Mouse (Mus musculus): ENCODE results near the gene Bloc1s1. TPM values are rescaled to one million over a fixed set of nuclear protein-coding genes. Genes with fewer than 3 reads are reported as not detected.

Bloc1s1 gene
- total RNA-seq, 2 experiments from 2014 or later, result 201 to 210 TPM

DNA sequence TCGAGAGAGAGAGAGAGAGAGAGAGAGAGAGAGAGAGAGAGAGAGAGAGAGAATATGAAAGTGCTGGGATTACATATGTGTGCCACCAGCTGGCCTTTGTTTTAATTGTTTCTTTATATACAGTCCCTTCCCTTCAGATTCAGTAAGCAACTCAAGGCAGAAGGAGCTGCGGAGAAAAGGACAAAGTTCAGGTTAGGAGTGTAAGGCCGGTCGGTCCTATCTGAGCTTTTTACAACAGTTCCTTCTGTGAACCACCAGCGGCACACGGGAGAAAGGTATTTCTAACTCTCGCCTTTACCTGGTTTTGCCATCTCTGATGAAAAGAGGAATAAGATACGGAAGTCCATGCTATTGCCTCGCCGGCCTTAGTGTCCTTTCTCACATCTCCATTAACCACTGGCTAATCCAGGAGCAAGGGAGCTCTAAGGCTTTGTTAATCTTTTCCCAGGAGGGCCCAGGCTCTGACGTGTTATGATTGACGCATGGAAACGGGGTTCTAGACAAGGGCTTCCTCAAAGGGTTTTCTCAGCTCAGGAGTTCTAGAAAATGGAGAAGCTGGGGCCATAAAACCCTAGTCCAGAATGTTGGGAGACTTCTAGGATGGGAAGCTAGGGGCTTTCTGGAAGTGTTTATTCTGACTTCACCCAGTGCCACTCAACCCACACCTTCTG lies 14.9 kb downstream of the Bloc1s1 start:
- DNase-seq, result no peak

DNA sequence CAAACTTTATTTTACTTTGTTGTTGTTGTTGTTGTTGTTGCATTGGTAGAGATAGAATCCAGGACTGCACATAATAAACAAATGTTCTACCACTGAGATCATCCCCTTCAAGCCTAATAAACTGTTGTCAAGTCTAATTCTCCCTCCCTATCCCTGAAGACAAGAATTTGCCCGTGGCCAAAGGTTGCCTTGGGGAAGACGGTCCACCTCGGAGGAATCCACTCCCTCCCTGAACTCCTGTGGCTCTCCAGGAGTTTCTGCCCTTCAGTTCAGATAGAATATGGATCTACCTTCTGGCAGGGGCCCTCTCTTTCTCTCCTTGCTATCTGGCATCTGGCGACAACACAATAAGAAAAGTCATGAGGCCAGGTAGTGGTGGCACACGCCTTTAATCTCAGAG lies 19.0 kb downstream of the Bloc1s1 start:
- no peak for DNase-seq

- no peak for DNase-seq
Measured at GRCm38 (mm10) chr10:128902409-128902988, 21.3 kb downstream of the Bloc1s1 start.

DNA sequence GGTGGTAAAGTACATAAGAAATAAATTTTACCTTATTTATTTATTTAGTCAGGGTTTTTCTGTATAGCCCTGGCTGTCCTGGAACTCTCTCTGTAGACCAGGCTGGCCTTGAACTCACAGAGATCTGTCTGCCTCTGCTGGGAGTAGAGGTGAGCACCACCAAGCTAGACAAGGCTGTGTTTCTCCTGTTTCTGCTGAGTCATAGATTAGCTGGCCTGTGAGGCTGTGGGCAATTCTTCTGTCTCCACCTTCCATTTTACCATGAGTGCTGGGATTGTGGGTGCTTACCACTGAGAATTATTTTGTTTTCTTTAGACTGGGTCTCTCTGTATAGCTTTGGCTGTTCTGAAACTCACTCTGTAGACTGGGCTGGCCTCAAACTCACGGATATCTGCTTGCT lies 22.4 kb downstream of the Bloc1s1 start:
- DNase-seq, result no peak

- no peak for DNase-seq
Measured at GRCm38 (mm10) chr10:128900698-128901097, 23.1 kb downstream of the Bloc1s1 start, which contains the start of gene Cd63. Cd63 (plus strand) TSS chr10:128900989.

DNA sequence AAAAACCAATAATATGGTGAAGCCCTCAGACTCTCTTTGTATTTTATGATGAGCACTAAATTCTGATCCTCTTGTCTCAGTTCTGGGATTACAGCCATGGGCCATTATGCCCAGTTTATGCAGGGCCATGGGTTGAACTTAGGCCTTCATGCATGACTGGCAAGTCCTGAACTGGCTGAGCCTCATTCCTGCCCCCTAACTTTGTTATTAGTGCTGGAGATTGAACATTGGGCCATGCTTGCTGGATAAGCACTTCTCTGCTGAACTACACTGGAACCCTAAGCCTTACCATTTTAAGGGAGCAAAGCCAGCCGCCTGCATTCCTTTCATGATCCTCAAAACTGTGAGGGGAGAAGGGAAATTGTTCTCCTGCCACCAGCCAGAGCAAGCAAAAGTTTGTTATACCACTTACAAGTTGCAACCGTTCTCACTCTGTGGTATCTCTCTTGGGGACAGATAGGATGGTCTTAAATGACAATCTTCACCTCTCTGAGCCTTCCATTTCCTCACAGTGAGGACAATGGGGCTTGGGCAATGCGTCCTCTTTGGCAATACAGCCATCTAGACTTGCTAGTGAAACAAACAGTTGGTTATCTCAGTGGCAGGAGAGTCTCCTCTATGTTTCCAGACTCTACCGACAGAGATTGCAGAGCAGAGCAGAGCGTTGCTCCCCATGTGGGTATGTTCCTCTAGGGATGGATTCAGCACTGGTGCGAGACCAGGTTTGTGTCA lies 23.9 kb downstream of the Bloc1s1 start:
- DNase-seq, result no peak

- DNase-seq, result no peak
Measured at GRCm38 (mm10) chr10:128897501-128897900, 26.3 kb downstream of the Bloc1s1 start.

- DNase-seq, result no peak
Measured at GRCm38 (mm10) chr10:128896807-128897206, 27.0 kb downstream of the Bloc1s1 start.

DNA sequence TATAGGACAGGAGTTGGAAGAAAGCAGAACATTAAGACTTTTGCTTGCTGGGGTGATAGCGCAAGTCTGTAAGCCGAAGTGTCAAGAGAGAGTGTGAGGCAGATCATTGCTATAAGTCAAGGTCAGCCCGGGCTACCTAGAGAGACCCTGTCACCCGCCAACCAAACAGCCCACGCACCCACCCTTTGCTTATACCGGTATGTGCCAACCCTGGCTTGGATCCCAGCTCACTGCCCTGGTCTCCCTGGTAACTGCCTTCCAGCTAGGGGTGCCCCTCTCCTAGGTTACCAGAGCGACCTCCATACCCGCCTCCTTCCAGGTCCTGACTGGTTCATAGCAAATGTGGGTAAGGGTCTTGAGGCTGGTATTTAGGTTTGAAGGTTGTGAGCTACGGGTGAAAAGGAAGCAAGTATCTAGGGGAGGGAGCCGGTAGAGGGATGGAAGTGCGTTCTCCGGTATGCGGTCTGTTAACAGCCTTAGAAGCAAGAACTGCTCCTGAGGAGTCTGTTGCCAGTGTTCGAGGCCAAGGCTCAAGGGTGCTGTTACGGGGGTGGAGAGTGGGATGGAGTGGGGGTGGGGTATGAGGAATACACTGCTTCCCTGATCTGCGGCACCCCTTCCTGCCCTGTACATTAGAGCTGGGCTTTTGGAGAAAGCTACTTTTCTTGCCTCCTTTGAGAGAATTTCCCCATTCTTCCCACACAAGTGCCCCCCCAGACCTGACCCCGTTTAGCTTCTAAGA lies 27.7 kb downstream of the Bloc1s1 start:
- no peak for DNase-seq

- DNase-seq, result peak; percentile 66
Measured at GRCm38 (mm10) chr10:128895437-128895836, 28.4 kb downstream of the Bloc1s1 start.

- no peak for DNase-seq
Measured at GRCm38 (mm10) chr10:128892246-128892645, 31.6 kb downstream of the Bloc1s1 start.

DNA sequence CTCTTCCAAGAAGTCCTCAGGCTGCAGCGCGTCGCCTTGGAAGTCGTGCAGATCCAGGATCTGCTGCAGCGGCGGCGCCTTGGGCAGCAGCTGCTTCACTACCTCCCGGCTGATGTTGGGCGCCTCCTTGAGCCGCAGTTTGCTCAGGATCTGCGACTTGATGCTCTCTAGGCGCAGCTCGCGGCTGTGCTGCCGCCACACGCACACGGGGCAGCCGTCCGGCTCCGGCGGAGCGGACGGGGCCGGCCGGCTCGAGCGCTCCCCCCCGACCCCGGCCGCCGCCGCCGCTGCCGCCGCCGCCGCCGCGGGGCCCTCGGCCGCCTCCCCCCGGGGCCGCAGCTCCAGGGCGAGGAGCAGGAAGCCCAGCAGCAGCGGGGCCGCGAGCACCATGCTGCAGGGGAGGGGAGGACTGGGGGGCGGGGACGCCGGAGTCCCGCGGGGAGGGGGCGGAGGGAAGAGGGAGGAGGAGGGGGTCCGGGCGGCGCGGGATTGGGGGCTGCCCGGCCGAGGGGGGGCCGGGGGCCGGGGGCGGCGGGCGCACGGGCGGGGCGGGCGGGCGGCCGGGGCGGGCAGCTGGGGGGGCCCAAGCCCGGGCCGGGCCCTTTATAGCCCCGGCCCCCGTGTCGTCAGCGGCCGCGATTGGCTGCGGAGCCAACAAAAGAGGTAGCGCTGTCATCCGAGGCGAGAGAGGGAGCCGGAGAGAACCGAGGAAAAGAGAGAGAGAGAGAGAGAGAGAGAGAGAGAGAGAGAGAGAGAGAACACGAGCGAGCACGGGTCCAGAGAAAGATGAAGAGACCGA lies 32.3 kb downstream of the Bloc1s1 start, which contains the start of gene Gdf11:
Gdf11 (minus strand) TSS at position 423 of the 799 bp plus-strand sequence.
- peak; percentile 59 for DNase-seq

DNA sequence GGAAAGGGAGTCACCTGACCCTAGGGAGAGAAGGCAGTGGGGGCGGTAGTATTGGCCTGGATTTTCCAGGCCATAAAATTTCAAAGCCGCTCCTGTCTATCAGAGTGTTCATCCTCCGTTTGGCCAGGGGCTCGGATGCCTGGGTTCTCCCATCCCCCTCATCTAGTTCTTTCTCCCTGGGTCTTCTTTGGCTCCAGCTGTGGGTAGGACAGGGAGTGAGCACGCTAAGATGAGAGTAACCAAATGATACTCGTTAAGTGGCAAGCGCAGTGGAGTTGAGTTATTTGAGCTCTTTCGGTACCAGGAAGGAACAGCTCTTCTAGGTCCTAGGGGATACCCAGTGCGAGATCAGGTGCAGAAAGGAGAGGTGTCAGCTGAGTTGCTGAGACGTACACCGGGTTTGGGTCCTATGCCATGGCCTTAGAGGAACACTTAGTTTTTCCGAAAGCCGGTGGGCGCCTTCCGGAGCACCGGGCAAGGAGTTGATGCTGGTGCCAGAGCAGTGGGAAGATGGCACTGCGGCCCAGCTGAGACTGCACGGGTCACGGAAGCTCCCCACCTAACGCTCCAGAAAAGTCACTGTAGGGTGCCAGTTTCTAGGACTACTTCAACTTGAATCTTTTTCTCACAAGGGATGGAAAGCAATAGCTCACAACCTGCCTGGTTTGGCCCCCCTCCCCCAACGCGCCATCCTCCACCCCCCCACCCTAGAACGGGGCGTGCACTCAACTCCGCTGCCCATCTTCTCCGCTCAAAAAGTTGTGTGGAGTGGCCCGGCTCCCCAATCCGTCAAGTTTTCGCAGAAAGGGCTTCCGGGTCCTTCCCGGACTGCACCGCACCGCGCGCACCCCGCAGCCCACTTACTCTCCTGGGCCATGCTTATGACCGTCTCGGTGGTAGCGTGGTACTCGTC lies 33.2 kb downstream of the Bloc1s1 start:
- no peak for DNase-seq

GRCm38 (mm10) chr10:128889846-128890245 lies 34.0 kb downstream of the Bloc1s1 start:
- no peak for DNase-seq

- DNase-seq, result no peak
Measured at GRCm38 (mm10) chr10:128888941-128889827, 34.7 kb downstream of the Bloc1s1 start.

DNA sequence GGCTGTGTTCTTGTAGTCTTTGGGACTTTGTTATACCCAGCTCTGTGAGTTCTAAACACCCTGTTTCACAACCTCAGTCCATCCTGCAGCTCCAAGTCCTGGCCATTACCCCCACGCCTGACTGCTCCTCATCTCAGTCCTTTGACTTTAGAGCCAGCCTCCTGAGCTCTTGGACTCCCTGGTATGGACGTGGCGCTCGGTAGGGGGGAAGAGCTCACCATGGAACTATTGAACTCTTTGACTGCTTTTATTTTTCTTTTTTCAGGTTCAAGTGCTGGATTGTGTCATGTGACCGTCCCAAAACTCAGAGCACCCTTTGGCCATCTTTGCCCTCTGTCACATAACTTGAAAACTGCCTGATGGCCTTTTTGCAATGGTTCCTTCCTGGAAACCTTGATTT lies 41.8 kb downstream of the Bloc1s1 start:
- no peak for DNase-seq

GRCm38 (mm10) chr10:128878811-128879210 lies 45.0 kb downstream of the Bloc1s1 start:
- DNase-seq, result no peak

DNA sequence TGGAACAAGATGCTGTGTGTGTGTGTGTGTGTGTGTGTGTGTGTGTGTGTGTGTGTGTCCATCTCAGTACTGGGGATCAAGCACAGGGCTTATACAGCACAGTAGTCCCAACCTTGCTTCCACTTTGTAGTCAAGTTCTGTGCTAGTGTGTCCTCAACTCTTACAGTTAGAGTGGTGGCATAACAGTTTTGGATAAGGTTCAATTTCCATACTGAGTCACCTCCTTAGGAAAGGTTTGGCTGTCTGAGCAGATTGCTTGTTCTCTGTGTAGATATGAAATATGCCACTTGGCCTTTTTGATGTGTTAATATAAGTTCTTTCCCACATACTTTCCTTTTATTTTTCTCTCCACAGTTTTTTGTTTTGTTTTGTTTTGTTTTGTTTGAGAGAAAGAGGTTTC lies 45.5 kb downstream of the Bloc1s1 start:
- DNase-seq, result no peak

GRCm38 (mm10) chr10:128870341-128870740 lies 53.5 kb downstream of the Bloc1s1 start:
- no peak for DNase-seq

Data from gastrocnemius, postnatal 10 days (tissue).